Mouse (Mus musculus): Measurements from ENCODE around the gene Lrrc36. TPM values are rescaled to one million over a fixed set of nuclear protein-coding genes. Genes with fewer than 3 reads are reported as not detected.

Lrrc36 gene
- polyA plus RNA-seq, 1 experiment from 2014 or later, result not detected

- DNase-seq (ENCODE audit: low spot score), result peak; percentile 90
- H3K9me3 ChIP-seq (ENCODE audit: control insufficient read depth, low read length), result no peaks in the 10 kb centered on the region
- no peak overlapping the region for H3K9ac ChIP-seq (ENCODE audit: low read length)
- no peak overlapping the region for H3K27ac ChIP-seq (replicated peaks; ENCODE audit: low read depth, low read length)
- H3K36me3 ChIP-seq (ENCODE audit: control insufficient read depth, insufficient read depth, low read length), result no peaks in the 10 kb centered on the region
- peaks cover 10% of the 10 kb centered on the region for H3K4me1 ChIP-seq (ENCODE audit: control insufficient read depth, insufficient read depth, low read length)
- no peak overlapping the region for H3K4me3 ChIP-seq (ENCODE audit: low read depth, low read length)
- ATAC-seq (ENCODE audit: insufficient number of reproducible peaks, low FRiP score, low TSS enrichment, low read depth), result no peak
- no peaks in the 10 kb centered on the region for H3K27me3 ChIP-seq (ENCODE audit: control insufficient read depth, insufficient read depth, low read length)
- no peak overlapping the region for H3K4me2 ChIP-seq (ENCODE audit: low read depth, severe bottlenecking)
- 25% methylated on average over 2 of the region's 2 CpGs for WGBS
These were observed 71.0 kb downstream of the Lrrc36 start for GRCm38 (mm10) chr8:105484392-105484791.

GRCm38 (mm10) chr8:105488082-105488481, 74.7 kb downstream of the Lrrc36 start:
- WGBS, result 54% methylated on average over 3 of the region's 3 CpGs
- Histone ChIP-seq H3K27ac (replicated peaks; ENCODE audit: low read depth, low read length) (no peak overlapping the region), H3K36me3 (ENCODE audit: control insufficient read depth, insufficient read depth, low read length) (no peaks in the 10 kb centered on the region), H3K4me3 (ENCODE audit: low read depth, low read length) (no peak overlapping the region), H3K9ac (ENCODE audit: low read length) (no peak overlapping the region), H3K27me3 (ENCODE audit: control insufficient read depth, insufficient read depth, low read length) (no peaks in the 10 kb centered on the region), H3K9me3 (ENCODE audit: control insufficient read depth, low read length) (no peaks in the 10 kb centered on the region), H3K4me1 (ENCODE audit: control insufficient read depth, insufficient read depth, low read length) (peaks cover 4% of the 10 kb centered on the region; the same call in 1 of the 2 replicates), H3K4me2 (ENCODE audit: low read depth, severe bottlenecking) (no peak overlapping the region)
- DNase-seq (ENCODE audit: low spot score) (no peak), ATAC-seq (ENCODE audit: insufficient number of reproducible peaks, low FRiP score, low TSS enrichment, low read depth) (no peak)

GRCm38 (mm10) chr8:105489281-105489680, 75.9 kb downstream of the Lrrc36 start:
- DNase-seq (ENCODE audit: low spot score) (no peak), ATAC-seq (ENCODE audit: insufficient number of reproducible peaks, low FRiP score, low TSS enrichment, low read depth) (no peak)
- 59% methylated on average over 1 of the region's 1 CpGs for WGBS
- Histone ChIP-seq H3K9me3 (ENCODE audit: control insufficient read depth, low read length) (no peaks in the 10 kb centered on the region), H3K27ac (replicated peaks; ENCODE audit: low read depth, low read length) (no peak overlapping the region), H3K4me3 (ENCODE audit: low read depth, low read length) (no peak overlapping the region), H3K36me3 (ENCODE audit: control insufficient read depth, insufficient read depth, low read length) (no peaks in the 10 kb centered on the region), H3K27me3 (ENCODE audit: control insufficient read depth, insufficient read depth, low read length) (no peaks in the 10 kb centered on the region), H3K9ac (ENCODE audit: low read length) (no peak overlapping the region), H3K4me2 (ENCODE audit: low read depth, severe bottlenecking) (no peak overlapping the region), H3K4me1 (ENCODE audit: control insufficient read depth, insufficient read depth, low read length) (no peaks in the 10 kb centered on the region)

GRCm38 (mm10) chr8:105493495-105493894, 80.1 kb downstream of the Lrrc36 start:
- no peak overlapping the region for H3K27ac ChIP-seq (replicated peaks; ENCODE audit: low read depth, low read length)

GRCm38 (mm10) chr8:105494566-105494965, 81.2 kb downstream of the Lrrc36 start:
- WGBS, result 83% methylated on average over 3 of the region's 3 CpGs
- peaks cover 19% of the 10 kb centered on the region for H3K4me1 ChIP-seq (ENCODE audit: control insufficient read depth, insufficient read depth, low read length)
- no peak overlapping the region for H3K27ac ChIP-seq (replicated peaks; ENCODE audit: low read depth, low read length)
- no peak overlapping the region for H3K9ac ChIP-seq (ENCODE audit: low read length)
- no peak for ATAC-seq (ENCODE audit: insufficient number of reproducible peaks, low FRiP score, low TSS enrichment, low read depth)
- no peak for DNase-seq (ENCODE audit: low spot score)
- no peaks in the 10 kb centered on the region for H3K36me3 ChIP-seq (ENCODE audit: control insufficient read depth, insufficient read depth, low read length)
- no peaks in the 10 kb centered on the region for H3K9me3 ChIP-seq (ENCODE audit: control insufficient read depth, low read length)
- no peak overlapping the region for H3K4me2 ChIP-seq (ENCODE audit: low read depth, severe bottlenecking)
- H3K27me3 ChIP-seq (ENCODE audit: control insufficient read depth, insufficient read depth, low read length), result no peaks in the 10 kb centered on the region
- H3K4me3 ChIP-seq (ENCODE audit: low read depth, low read length), result no peak overlapping the region

More at GRCm38 (mm10) chr8:105493495-105493894, 80.1 kb downstream of the Lrrc36 start:
- Histone ChIP-seq H3K4me1 (ENCODE audit: control insufficient read depth, insufficient read depth, low read length) (peaks cover 19% of the 10 kb centered on the region), H3K9ac (ENCODE audit: low read length) (no peak overlapping the region), H3K9me3 (ENCODE audit: control insufficient read depth, low read length) (no peaks in the 10 kb centered on the region), H3K4me3 (ENCODE audit: low read depth, low read length) (no peak overlapping the region), H3K36me3 (ENCODE audit: control insufficient read depth, insufficient read depth, low read length) (no peaks in the 10 kb centered on the region), H3K4me2 (ENCODE audit: low read depth, severe bottlenecking) (no peak overlapping the region), H3K27me3 (ENCODE audit: control insufficient read depth, insufficient read depth, low read length) (no peaks in the 10 kb centered on the region)
- DNase-seq (ENCODE audit: low spot score) (no peak), ATAC-seq (ENCODE audit: insufficient number of reproducible peaks, low FRiP score, low TSS enrichment, low read depth) (no peak)
- WGBS, result 10% methylated on average over 3 of the region's 3 CpGs

GRCm38 (mm10) chr8:105495350-105496302, 82.3 kb downstream of the Lrrc36 start:
- Histone ChIP-seq H3K9ac (ENCODE audit: low read length) (no peak overlapping the region; the same call in 1 of the 2 replicates), H3K9me3 (ENCODE audit: control insufficient read depth, low read length) (no peaks in the 10 kb centered on the region), H3K27ac (replicated peaks; ENCODE audit: low read depth, low read length) (no peak overlapping the region), H3K4me2 (ENCODE audit: low read depth, severe bottlenecking) (peak overlapping the region; percentile 77), H3K27me3 (ENCODE audit: control insufficient read depth, insufficient read depth, low read length) (no peaks in the 10 kb centered on the region), H3K4me1 (ENCODE audit: control insufficient read depth, insufficient read depth, low read length) (peaks cover 19% of the 10 kb centered on the region), H3K36me3 (ENCODE audit: control insufficient read depth, insufficient read depth, low read length) (no peaks in the 10 kb centered on the region), H3K4me3 (ENCODE audit: low read depth, low read length) (peak overlapping the region; percentile 68)
- WGBS, result 38% methylated on average over 17 of the region's 17 CpGs
- no peak for DNase-seq (ENCODE audit: low spot score)
- no peak for ATAC-seq (ENCODE audit: insufficient number of reproducible peaks, low FRiP score, low TSS enrichment, low read depth)

GRCm38 (mm10) chr8:105496439-105497180, 83.2 kb downstream of the Lrrc36 start, which contains the start of gene Zdhhc1:
Gene Zdhhc1, minus strand, starts transcription at chr8:105496902.
- Histone ChIP-seq H3K9ac (ENCODE audit: low read length) (peak within 1 kb of the TSS; percentile 67), H3K36me3 (ENCODE audit: control insufficient read depth, insufficient read depth, low read length) (no peaks in the 10 kb centered on the region), H3K27ac (replicated peaks; ENCODE audit: low read depth, low read length) (no peak within 1 kb of the TSS; the same call in 1 of the 2 replicates), H3K4me2 (ENCODE audit: low read depth, severe bottlenecking) (peak within 1 kb of the TSS; percentile 77), H3K27me3 (ENCODE audit: control insufficient read depth, insufficient read depth, low read length) (no peaks in the 10 kb centered on the region), H3K9me3 (ENCODE audit: control insufficient read depth, low read length) (no peaks in the 10 kb centered on the region), H3K4me3 (ENCODE audit: low read depth, low read length) (peak within 1 kb of the TSS; percentile 68), H3K4me1 (ENCODE audit: control insufficient read depth, insufficient read depth, low read length) (peaks cover 19% of the 10 kb centered on the region)
- peak; percentile 94 for DNase-seq (ENCODE audit: low spot score)
- under 1% methylated on average over 66 of the region's 68 CpGs for WGBS
- ATAC-seq (ENCODE audit: insufficient number of reproducible peaks, low FRiP score, low TSS enrichment, low read depth), result peak; percentile 79

- H3K4me2 ChIP-seq (ENCODE audit: low read depth, severe bottlenecking), result no peak overlapping the region
- no peak overlapping the region for H3K27ac ChIP-seq (replicated peaks; ENCODE audit: low read depth, low read length)
- no peaks in the 10 kb centered on the region for H3K36me3 ChIP-seq (ENCODE audit: control insufficient read depth, insufficient read depth, low read length)
- no peaks in the 10 kb centered on the region for H3K9me3 ChIP-seq (ENCODE audit: control insufficient read depth, low read length)
- no peak overlapping the region for H3K4me3 ChIP-seq (ENCODE audit: low read depth, low read length)
- H3K27me3 ChIP-seq (ENCODE audit: control insufficient read depth, insufficient read depth, low read length), result no peaks in the 10 kb centered on the region
- peaks cover 16% of the 10 kb centered on the region for H3K4me1 ChIP-seq (ENCODE audit: control insufficient read depth, insufficient read depth, low read length)
- DNase-seq (ENCODE audit: low spot score), result no peak
- no peak for ATAC-seq (ENCODE audit: insufficient number of reproducible peaks, low FRiP score, low TSS enrichment, low read depth)
- no peak overlapping the region for H3K9ac ChIP-seq (ENCODE audit: low read length)
- 70% methylated on average over 12 of the region's 12 CpGs for WGBS
These were observed 86.4 kb downstream of the Lrrc36 start for GRCm38 (mm10) chr8:105499787-105500186.

All from limb, embryonic 11.5 days (tissue).